Comparison of ENCODE assay signal across 14 mouse cellular contexts in the genomic region with DNA sequence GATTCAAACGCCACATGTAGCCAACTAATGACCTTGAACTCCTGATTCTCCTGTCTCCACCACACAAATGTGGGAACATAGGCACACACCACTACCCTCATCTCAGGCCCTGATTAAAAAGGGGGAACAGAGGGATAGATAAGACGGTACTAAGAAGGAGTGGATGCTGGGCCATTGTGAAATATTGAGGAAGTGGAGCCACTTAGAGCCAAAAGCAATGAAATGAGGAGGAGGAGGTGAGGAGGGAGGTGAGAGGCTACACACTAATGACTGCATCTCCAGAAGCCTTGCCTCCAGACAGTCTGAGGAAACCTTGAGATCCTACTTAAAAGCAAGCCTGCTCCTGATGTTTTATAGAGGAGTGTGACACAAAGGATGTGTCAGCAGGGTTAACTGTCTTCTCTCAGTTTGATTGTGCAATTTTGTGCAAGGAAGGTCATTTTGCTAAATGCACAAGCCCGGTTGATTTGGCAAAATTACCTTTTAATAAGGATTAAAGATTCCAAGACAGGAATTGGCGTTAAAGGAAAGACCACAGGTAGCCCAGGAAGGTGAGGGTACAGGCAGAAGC.
"Had no signal": no experiment of that assay in that cellular context is flagged by ENCODE, and none has a peak within 500 bp of the region (broad histone marks: within the 10 kb centered on the region; RNA-seq: fewer than 3 reads in every experiment).

No protein-coding gene starts in this region.

- DNase-seq: kidney, adult 2 months; kidney, postnatal 14 days; left cerebral cortex, postnatal 4 days; lung, adult 18-20 months; retina, postnatal 1 day; thymus, adult 18-20 months; thymus, postnatal 14 days had no signal

- H3K27ac ChIP-seq: kidney, embryonic 15.5 days; limb, embryonic 13.5 days; liver, embryonic 14.5 days; midbrain, embryonic 10.5 days; midbrain, embryonic 15.5 days; neural tube, embryonic 13.5 days; stomach, embryonic 15.5 days had no signal

- H3K4me1 ChIP-seq: kidney, embryonic 15.5 days; limb, embryonic 13.5 days; midbrain, embryonic 10.5 days; midbrain, embryonic 15.5 days; neural tube, embryonic 13.5 days; stomach, embryonic 15.5 days had no signal

- ATAC-seq: midbrain, embryonic 15.5 days had no signal

- H3K4me3 ChIP-seq: kidney, embryonic 15.5 days; limb, embryonic 13.5 days; midbrain, embryonic 10.5 days; midbrain, embryonic 15.5 days; neural tube, embryonic 13.5 days; stomach, embryonic 15.5 days had no signal

- H3K27me3 ChIP-seq: kidney, embryonic 15.5 days; limb, embryonic 13.5 days; midbrain, embryonic 15.5 days; neural tube, embryonic 13.5 days; stomach, embryonic 15.5 days had no signal

- H3K36me3 ChIP-seq: kidney, embryonic 15.5 days; limb, embryonic 13.5 days; midbrain, embryonic 10.5 days; midbrain, embryonic 15.5 days; neural tube, embryonic 13.5 days; stomach, embryonic 15.5 days had no signal
